Mouse (Mus musculus): Measurements from ENCODE around the gene Odaph.

Gene Odaph

DNA sequence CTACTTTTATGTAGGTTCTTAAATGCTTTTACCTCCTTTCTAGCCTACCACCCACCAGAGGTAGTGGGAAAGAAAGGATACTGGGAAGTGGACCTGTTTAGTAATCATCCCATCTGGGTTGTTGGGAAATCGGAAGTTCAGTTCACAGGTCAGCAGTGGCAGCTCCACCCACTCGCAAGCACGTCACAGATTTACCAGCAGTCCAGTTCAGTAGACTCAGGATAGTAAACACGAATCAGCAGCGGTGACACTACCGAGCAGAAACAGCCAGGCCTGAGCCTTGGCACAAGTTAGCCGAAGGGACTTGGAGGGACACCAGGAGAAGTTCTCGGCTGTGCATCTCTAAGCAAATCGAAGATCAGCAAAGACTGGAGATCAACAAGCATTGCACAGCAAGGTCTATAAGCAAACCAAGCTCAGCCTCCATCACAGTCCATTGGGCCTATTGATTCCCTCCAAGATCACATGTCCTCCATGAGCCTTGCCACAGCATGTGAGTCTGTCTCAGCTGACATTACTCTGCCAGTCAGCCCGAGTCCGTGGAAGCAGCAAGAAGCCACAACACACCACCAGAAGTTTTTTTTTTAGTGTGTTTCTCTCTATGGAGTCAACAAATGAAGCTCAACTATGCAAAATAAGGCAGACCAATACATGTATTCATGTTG lies 6.0 kb upstream of the Odaph start:
- ChIA-PET POLR2A (interaction anchor here in 1 of 4 experiments (0.8 to 1.6 kb wide), 4 partner anchors 13 to 61 kb away, joined by 3 to 5 read pairs (median 4); no protein-coding TSS in a partner anchor), CTCF (no interaction called here)

DNA sequence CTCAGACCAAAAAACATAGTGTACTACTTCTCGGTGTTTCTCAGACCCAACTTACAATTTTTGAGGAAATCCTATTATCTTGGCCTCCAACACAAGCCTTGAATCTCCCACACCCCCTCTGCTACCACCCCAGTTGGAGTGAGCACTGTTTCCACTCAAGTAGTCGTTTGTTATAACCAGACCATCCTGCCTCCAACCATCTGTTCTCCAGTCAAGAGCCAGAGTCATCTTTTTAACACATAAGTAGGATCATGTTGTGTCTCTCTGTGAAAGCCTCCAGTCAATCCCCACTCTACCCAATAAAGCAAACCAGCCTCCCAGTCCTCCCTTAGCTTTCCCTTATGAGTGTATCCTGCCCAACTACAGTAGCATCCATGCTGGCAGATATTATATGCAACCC lies 3.8 kb upstream of the Odaph start:
- ChIA-PET POLR2A (interaction anchor here in 1 of 4 experiments (0.6 kb wide), 1 partner anchor 89 kb away, joined by 3 read pairs; no protein-coding TSS in a partner anchor), CTCF (no interaction called here)

DNA sequence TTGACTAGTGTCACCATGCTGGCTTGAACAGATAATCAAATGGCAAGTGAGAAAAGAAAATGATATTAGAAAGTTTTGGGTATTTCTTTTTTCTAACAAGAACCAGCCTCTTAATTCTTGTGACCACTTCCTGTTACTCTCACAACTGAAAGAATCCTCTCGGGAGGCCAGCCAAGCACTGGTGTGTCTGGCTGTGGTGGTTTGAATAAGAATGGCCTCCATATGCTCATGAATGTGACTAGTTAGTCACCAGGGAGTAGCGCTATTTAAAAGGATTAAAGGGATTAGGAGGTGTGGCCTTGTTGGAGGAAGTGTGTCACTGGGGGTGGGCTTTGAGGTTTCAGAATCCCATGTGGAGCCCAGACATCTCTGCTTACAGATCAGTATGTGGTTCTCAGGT lies 1.6 kb upstream of the Odaph start:
- POLR2A ChIA-PET = no interaction called here
- CTCF ChIA-PET = no interaction called here

DNA sequence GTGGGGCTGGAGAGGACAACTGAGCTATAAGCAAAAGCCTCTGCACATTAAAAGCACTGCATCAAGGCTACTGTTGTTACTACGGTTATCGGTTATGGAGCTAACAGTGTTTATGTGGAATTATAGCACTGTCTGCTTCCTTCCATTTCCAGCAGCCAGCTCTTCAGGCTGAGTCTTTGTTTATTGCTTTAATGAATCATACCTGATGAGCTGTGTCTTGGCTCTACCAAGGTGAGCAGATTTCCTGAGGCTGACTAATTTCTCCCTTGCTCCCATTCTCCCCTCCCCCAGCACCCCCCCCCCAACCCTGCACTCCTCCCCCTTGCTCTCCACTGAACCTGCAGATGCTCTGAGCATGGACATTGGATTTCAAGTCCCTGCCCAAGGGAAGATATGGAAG lies 524 bp downstream of the Odaph start:
- POLR2A ChIA-PET = interaction anchor here in 1 of 4 experiments (1.2 kb wide), 1 partner anchor 12 kb away, joined by 3 read pairs; no protein-coding TSS in a partner anchor
- CTCF ChIA-PET = interaction anchor here in 2 of 4 experiments (0.5 to 0.7 kb wide), 2 partner anchors 140 to 471 kb away, joined by 3 to 4 read pairs; partner anchors contain the start of gene Parm1 (in 1 of the 2)

DNA sequence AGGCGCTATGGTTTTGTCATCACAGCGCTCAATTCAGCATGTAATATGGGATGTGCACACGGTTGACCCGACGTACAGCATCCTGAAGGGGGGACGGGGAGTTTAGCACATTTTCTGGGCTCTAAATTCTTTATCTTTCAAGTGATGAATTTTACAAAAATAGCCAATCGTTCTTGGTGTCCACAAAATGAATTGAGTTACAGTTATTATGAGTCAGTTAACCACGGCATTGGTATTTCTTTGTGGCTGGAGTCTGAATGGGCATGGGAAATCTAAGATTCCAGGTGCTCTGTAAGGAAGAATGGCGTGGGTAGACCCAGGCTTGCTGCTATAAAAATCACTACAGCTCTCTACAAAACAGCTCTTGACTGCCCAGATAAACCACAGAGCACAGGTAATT lies 2.0 kb downstream of the Odaph start:
- POLR2A ChIA-PET = interaction anchor here in 1 of 4 experiments (0.6 kb wide), 1 partner anchor 153 kb away, joined by 3 read pairs; no protein-coding TSS in a partner anchor
- CTCF ChIA-PET = no interaction called here

DNA sequence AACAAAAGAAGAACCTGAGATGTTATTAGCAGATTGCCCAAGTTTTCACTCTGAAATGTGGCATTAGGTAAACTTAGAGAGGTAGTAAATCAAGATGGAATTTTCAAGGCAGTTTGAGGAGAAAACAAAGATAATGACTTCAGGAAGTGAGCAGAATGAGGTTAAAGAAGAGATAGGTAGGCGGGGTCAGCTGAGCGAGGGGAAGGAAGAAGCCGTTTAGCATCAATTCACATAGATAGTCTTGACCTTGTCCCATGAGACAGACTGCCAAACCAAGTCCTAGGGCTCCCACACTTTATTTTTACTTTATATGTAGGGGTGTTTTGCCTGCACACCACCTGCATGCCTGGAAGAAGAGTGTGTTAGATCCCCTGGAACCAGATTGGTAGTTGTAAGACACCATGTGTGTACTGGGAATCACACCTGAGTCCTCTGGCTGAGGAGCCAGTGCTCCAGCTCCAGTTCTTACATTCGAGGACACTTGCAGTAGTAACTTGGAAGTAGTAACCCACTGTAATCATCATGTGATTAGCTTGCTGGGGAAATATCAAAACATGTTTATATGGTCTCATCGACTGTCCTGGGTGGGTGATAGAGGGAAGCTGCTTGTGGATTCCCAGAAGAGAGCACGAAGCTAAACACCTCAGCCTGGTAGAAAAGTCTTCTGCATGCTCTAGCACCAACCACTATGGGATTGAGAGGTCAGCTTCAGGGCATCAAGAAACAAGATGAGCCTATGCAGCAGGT lies 4.1 kb downstream of the Odaph start:
- ChIA-PET CTCF (interaction anchor here in 1 of 4 experiments (0.6 kb wide), 1 partner anchor 1025 kb away, joined by 3 read pairs; no protein-coding TSS in a partner anchor), POLR2A (interaction anchor here in 2 of 4 experiments (0.5 to 0.7 kb wide), 2 partner anchors 12 to 136 kb away, joined by 3 to 4 read pairs; no protein-coding TSS in a partner anchor)

DNA sequence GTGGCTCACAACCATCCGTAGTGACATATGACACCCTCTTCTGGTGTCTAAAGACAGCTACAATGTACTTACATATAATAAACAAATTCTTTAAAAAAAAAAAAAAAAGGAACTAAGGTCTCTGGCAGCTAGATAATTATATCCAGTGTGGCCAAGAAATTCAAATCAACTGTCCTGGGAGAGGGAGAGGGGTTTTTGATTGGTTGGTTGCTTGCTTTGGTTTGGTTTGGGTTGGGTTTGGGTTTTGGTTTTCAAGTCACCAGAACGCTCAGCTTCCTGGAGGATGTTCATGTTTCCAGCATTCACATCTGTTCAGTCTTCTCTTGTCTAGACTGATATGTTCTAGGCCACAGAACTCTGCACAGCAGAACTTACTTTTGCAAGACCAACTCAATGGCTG lies 5.8 kb downstream of the Odaph start:
- POLR2A ChIA-PET = interaction anchor here in 1 of 4 experiments (1.9 kb wide), 1 partner anchor 11 kb away, joined by 5 read pairs; no protein-coding TSS in a partner anchor
- CTCF ChIA-PET = no interaction called here

DNA sequence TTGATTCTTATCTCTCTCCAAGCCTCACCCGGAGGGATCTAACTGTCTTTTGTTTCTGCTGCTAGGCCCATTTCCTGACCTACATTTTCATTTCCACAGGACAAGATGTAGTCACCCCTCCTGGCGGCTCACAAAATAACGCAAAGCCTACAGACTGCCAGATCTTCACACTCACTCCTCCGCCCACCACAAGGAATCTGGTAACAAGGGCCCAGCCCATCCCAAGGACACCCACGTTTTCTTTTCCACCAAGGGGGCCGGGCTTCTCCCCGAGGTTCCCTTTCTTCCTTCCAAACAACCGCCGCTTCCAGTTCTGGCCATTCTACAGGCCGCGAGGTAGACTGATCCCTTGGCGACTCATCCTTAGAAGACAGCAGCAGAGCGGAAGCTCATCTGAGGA lies 7.3 kb downstream of the Odaph start:
- ChIA-PET CTCF (no interaction called here), POLR2A (interaction anchor here in 2 of 4 experiments (1.1 to 1.9 kb wide), 3 partner anchors 13 to 477 kb away, joined by 3 to 5 read pairs (median 3); partner anchors contain the start of gene Parm1 (in 1 of the 2))

DNA sequence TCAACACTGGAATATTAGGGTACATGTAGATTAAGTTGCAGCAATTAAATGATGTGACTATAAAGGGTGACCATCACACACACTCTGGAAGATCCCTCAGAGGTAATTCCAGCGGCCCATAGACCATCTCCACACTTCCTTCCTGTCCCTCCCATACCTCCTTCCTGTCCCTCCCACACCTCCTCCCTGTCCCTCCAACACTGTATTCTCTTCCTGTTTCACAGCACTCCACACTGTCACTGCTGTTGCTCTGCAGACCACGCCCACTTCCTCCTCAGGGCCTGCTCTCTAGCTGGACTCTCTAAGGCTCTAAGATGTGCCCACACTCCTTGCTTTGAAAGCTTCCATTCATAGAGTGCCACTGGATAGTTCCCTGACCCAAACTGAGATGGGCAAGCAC lies 13.5 kb downstream of the Odaph start:
- ChIA-PET POLR2A (interaction anchor here in 2 of 4 experiments (0.6 to 0.7 kb wide), 2 partner anchors 10 to 39 kb away, joined by 3 read pairs; no protein-coding TSS in a partner anchor), CTCF (no interaction called here)

DNA sequence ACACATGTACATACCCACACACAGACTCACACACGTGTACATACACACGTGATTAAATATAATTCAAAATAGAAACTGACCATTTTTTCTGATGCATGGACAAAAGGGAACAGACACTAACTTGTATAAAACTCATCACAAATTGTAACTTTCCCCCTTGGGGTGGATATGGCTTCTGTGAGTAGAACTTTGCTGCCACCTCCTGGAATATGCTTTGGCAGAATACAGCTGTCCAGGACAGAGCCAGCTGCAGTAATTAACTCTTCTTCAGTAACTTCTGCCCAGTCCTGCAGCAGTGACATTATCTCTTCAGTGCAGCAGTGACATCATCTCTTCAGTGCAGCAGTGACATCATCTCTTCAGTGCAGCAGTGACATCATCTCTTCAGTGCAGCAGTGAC lies 15.7 kb downstream of the Odaph start:
- ChIA-PET CTCF (interaction anchor here in 1 of 4 experiments (0.7 kb wide), 1 partner anchor 178 kb away, joined by 5 read pairs; no protein-coding TSS in a partner anchor), POLR2A (interaction anchor here in 1 of 4 experiments (0.7 kb wide), 1 partner anchor 8 kb away, joined by 3 read pairs; no protein-coding TSS in a partner anchor)

DNA sequence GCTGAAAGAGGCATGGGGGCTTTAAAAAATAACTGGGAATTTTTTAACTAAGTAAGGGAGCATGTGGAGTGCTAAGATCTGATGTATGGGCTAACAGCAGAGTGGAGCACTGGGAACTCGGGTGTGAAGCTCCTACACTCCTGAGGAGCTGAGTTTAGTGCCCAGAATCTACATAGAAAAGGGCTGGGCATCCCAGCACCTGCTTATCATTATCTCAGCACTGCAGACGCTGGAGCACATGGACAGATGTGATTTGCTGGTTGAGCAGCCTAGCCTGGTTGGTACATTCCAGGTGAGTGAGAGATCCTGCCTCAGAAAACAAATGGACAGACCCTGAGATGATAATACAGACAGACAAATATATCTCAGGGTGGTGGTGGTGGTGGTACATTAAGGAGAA lies 22.6 kb downstream of the Odaph start:
- ChIA-PET POLR2A (no interaction called here), CTCF (no interaction called here)

DNA sequence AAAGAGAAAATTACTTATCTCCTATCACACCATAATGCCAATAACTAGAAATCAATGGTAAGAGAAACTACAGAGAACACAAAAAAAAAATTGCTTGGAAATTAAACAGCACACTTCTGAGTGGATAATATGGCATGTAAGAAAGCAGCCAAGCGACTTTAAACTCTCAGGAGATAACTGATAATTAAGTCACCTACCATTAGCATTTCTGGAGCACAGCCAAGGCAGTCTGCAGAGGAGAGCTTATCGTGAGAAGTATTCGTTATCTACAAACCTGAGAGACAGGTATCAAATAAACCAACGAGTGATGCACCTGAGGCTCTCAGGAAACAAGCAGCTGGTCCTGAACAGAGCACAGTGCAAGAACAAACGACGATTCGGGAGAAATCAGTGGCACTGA lies 24.5 kb downstream of the Odaph start:
- CTCF ChIA-PET = no interaction called here
- POLR2A ChIA-PET = interaction anchor here in 2 of 4 experiments (0.6 to 1.2 kb wide), 3 partner anchors 9 to 492 kb away, joined by 3 to 4 read pairs (median 3); no protein-coding TSS in a partner anchor

DNA sequence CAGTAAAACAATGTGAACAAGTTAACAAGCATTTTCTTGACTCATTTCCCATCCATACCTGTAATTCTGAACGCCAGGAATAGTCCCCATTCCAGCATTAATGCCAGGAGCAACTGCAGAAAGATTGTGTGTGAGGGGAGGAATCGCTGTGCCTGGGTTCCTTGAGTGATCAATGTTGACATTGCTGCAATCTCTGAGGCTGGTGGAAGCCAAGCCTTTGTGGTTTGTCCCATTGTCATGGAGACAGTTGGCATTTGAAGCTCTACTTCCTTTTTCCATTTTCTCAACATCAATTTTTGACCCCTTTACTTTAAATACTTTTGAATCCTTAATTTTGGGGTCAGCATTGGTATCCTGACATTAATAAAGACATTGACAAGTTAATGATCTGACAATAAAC lies 32.7 kb downstream of the Odaph start:
- CTCF ChIA-PET = no interaction called here
- POLR2A ChIA-PET = no interaction called here

DNA sequence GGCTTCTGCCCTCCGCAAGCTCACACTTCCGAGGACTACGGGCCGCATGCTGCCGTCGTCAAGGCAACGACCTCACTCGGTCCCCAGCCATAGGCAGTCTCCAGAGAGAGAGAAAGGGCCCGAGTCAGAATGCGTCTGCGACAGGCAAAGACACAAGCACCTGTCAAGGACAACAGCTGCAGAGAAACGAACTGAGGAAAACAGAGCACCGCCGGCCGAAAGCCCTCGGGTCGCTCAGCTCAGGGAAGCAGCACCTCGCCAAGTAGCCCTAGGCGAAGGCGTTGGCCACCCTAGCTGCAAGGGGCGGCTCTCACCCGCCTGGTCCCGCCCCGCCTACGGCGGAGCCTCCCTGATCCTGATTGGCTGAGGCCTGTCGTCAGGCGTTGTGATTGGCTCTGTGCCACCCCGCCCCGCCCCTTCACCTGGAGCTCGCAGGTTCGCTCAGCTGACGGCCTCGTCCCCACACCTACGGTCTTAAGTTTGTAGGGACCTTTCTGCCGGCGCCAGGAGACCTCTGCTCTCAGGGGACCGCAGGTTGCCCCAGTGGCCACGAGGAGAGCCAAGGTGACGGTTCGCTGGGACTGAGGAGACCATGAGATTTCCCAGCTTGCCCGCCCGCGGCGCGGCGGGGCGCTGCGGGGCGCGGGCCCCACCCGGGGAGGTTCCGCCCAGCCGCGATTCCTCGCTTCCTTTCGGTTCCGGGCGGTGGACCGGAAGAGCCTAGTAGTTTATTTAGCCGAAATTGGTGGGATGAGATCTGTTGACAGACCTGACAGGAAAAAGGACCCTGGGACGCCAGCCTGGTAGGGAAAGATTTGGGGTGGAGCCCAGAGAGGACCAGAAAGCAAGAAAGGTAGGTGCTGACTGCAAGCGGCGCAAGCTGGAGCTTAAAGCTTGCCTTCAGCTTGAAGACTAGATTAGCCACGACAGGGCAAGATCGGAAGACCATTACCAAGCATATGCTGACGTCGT lies 55.4 kb downstream of the Odaph start:
- CTCF ChIA-PET = interaction anchor here (0.6 to 1.5 kb wide), 12 partner anchors 9 to 525 kb away, joined by 3 to 8 read pairs (median 3); partner anchors contain the start of gene Parm1 (in 1 of the 4)
- POLR2A ChIA-PET = interaction anchor here (0.5 to 2.7 kb wide), 63 partner anchors 8 to 1226 kb away, joined by 3 to 20 read pairs (median 5); partner anchors contain the start of genes Rchy1 (in 4 of the 4), G3bp2 (in 3 of the 4) and Naaa (in 1 of the 4)

DNA sequence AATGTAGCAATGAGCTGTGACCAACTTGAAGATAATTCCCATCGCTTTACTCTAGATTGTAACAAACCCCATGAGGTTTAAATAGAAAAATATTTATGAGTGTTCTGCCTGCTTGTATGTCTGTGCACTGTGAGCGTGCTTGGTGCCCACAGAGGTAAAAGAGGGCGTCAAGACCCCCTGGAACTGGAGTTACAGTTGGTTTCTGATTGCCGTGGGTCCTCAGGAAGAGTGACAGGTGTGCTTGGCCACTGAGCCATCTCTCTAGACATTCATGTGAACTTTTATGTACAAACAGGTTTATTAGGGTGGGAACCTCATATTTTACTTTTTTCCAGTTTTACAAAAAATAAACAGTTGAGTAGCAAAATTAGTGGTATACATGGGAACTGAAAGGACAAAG lies 56.5 kb downstream of the Odaph start, which contains the start of gene Cdkl2:
TSS of gene Cdkl2 (minus strand) at position 101 of the 400 bp plus-strand sequence.
- ChIA-PET CTCF (interaction anchor here in 1 of 4 experiments (1.2 kb wide), 1 partner anchor 81 kb away, joined by 3 read pairs; no protein-coding TSS in a partner anchor), POLR2A (interaction anchor here in 1 of 4 experiments (1.2 to 2.7 kb wide), 10 partner anchors 10 to 265 kb away, joined by 3 to 19 read pairs (median 6); partner anchors contain the start of gene G3bp2)
